Mouse (Mus musculus): ENCODE measurements around the gene Ipmk. TPM values are rescaled to one million over a fixed set of nuclear protein-coding genes. Genes with fewer than 3 reads are reported as not detected.

Ipmk gene
- 21.1 and 22.0 TPM in 2 replicates for polyA plus RNA-seq (2014; fragmentation: Nextera tagmentation; extraction: Ambion mirVana)

DNA sequence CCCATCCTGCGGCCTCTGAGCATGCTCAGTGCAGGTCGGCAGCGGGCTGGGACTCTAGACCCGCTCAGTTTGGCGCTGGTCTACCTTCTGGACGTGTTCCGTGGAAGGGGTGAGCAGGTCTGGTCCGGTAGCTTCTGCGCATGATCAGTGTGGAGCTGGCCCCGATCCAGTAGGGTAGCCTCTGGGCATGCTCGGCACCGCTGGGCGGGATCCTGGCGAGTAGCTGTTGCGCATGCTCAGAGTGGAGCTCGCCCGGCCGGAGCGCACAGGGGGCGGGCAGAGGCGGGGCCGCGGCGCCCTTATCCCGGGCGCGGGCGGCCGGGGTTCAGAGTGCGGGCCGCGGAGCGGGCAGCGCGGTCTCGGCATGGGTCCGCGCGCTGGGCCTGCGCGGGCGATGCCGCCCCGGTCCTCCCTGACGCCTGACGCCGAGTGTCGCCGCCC is at the start of gene Ipmk:
Gene Ipmk (plus strand): TSS at position 255 of the 441 bp plus-strand sequence.
- H3K27me3 ChIP-seq (ENCODE audit: control insufficient read depth, insufficient read depth, low read length), result no peaks in the 10 kb centered on the region
- H3K9ac ChIP-seq (replicated peaks; ENCODE audit: low read length), result peak within 1 kb of the TSS; percentile 84
- WGBS, result under 1% methylated on average over 49 of the region's 49 CpGs
- H3K9me3 ChIP-seq (ENCODE audit: control insufficient read depth, low read length), result no peaks in the 10 kb centered on the region
- peaks cover 23% of the 10 kb centered on the region for H3K4me1 ChIP-seq (ENCODE audit: control insufficient read depth, insufficient read depth, low read length)
- H3K36me3 ChIP-seq (ENCODE audit: control insufficient read depth, insufficient read depth, low read length), result 0 out of 2 replicates have a peak, but pooled peaks cover 3% of the 10 kb centered on the region
- H3K27ac ChIP-seq (replicated peaks; ENCODE audit: low read depth, low read length), result peak within 1 kb of the TSS; percentile 84
- peak within 1 kb of the TSS; percentile 91 for H3K4me2 ChIP-seq (ENCODE audit: low read length)
- peak; percentile 92 for ATAC-seq (ENCODE audit: low FRiP score, low TSS enrichment)
- peak within 1 kb of the TSS; percentile 85 for H3K4me3 ChIP-seq (replicated peaks; ENCODE audit: low read depth, low read length)
- peak; percentile 98 for DNase-seq

DNA sequence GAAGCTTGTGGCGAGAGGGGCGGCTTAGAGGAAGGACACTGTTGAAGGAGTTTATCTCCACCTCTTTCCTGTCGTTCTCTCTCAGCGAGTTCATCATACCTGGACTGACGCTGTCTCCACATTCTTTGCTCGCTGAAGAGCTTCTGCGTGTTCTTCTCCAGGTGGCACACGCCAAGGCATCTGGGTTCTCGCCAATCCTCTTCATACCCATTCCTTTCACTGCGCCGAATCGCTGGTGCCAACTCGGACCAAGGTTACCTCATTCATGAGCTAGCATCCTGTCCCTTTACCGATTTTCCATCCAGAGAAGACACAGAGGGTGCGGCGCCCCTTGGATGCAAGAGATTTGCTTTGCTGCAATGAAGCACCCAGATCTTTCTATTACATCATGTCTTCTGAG is 47.4 kb upstream of the Ipmk start:
- H3K4me2 ChIP-seq (ENCODE audit: low read length), result no peak overlapping the region
- WGBS, result 83% methylated on average over 16 of the region's 16 CpGs
- no peaks in the 10 kb centered on the region for H3K27me3 ChIP-seq (ENCODE audit: control insufficient read depth, insufficient read depth, low read length)
- H3K36me3 ChIP-seq (ENCODE audit: control insufficient read depth, insufficient read depth, low read length), result no peaks in the 10 kb centered on the region
- no peak for DNase-seq
- H3K9me3 ChIP-seq (ENCODE audit: control insufficient read depth, low read length), result no peaks in the 10 kb centered on the region
- H3K9ac ChIP-seq (replicated peaks; ENCODE audit: low read length), result no peak overlapping the region
- ATAC-seq (ENCODE audit: low FRiP score, low TSS enrichment), result no peak
- no peak overlapping the region for H3K4me3 ChIP-seq (replicated peaks; ENCODE audit: low read depth, low read length)
- H3K27ac ChIP-seq (replicated peaks; ENCODE audit: low read depth, low read length), result no peak overlapping the region
- no peaks in the 10 kb centered on the region for H3K4me1 ChIP-seq (ENCODE audit: control insufficient read depth, insufficient read depth, low read length)

DNA sequence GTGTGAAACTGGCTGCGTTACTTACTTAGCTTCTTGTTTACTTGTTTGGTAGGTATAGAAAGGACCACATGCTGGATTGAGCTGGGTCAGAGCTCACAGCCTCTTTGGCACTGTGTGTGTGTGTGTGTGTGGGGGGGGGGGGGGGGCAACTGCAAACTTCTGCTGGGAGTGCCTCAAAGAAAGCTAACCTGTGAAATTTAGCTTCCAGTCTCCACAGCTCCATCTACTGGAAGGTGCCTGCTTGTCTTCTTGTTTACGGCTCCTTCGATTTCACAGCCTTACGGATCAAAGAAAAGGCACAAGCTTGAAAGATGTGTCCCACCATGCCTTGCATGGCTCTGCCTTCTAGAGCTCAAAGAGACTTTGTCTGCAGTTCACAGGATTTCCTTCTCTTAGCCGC is 45.1 kb upstream of the Ipmk start:
- DNase-seq, result peak; percentile 53
- Histone ChIP-seq H3K4me1 (ENCODE audit: control insufficient read depth, insufficient read depth, low read length) (no peaks in the 10 kb centered on the region), H3K27ac (replicated peaks; ENCODE audit: low read depth, low read length) (no peak overlapping the region), H3K9me3 (ENCODE audit: control insufficient read depth, low read length) (no peaks in the 10 kb centered on the region), H3K9ac (replicated peaks; ENCODE audit: low read length) (no peak overlapping the region), H3K27me3 (ENCODE audit: control insufficient read depth, insufficient read depth, low read length) (no peaks in the 10 kb centered on the region), H3K4me3 (replicated peaks; ENCODE audit: low read depth, low read length) (no peak overlapping the region), H3K36me3 (ENCODE audit: control insufficient read depth, insufficient read depth, low read length) (no peaks in the 10 kb centered on the region), H3K4me2 (ENCODE audit: low read length) (no peak overlapping the region)
- no peak for ATAC-seq (ENCODE audit: low FRiP score, low TSS enrichment)
- WGBS, result 28% methylated on average over 5 of the region's 5 CpGs

DNA sequence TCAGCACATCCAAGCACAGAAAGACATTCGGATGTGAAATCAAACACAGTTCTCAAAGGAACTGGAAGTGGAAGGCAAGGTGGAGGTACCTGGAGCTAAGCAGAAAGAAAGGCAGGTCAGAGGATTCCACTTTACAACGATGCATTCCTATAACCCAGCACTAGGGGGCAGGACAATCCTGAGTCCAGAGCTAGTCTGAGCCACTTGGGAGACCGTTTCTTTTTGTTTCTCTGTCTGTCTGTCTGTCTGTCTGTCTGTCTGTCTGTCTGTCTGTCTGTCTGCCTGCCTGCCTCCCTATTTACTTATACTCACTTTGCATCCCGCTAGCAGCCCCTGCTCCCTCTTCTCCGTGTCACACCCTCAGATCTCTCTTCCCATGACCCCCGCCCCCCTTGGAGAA is 41.4 kb upstream of the Ipmk start:
- Histone ChIP-seq H3K27ac (replicated peaks; ENCODE audit: low read depth, low read length) (no peak overlapping the region), H3K9me3 (ENCODE audit: control insufficient read depth, low read length) (no peaks in the 10 kb centered on the region), H3K4me1 (ENCODE audit: control insufficient read depth, insufficient read depth, low read length) (no peaks in the 10 kb centered on the region), H3K4me3 (replicated peaks; ENCODE audit: low read depth, low read length) (no peak overlapping the region), H3K36me3 (ENCODE audit: control insufficient read depth, insufficient read depth, low read length) (no peaks in the 10 kb centered on the region), H3K9ac (replicated peaks; ENCODE audit: low read length) (no peak overlapping the region), H3K27me3 (ENCODE audit: control insufficient read depth, insufficient read depth, low read length) (no peaks in the 10 kb centered on the region), H3K4me2 (ENCODE audit: low read length) (peak overlapping the region; percentile 27)
- ATAC-seq (ENCODE audit: low FRiP score, low TSS enrichment), result no peak
- WGBS, result 26% methylated on average over 6 of the region's 6 CpGs
- DNase-seq, result peak; percentile 74

DNA sequence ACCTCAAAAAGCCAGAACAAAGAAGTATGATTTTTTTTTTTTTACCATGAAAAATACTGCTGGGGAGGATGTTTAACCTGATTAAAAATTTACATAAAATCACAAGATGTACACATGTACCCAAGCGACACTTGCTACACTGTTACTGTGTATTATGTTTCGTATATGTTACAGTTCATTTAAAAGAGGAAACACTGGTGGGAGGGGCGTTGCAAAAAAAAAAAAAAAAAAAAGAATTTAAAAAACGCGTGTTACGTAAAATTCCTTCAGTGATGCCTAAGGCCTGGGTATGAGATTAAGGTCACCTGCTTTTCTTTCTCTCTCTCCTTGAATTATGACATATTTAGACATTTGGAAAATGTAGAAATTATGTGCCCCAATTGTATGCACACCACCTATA is 40.8 kb upstream of the Ipmk start:
- no peak overlapping the region for H3K27ac ChIP-seq (replicated peaks; ENCODE audit: low read depth, low read length)
- no peaks in the 10 kb centered on the region for H3K36me3 ChIP-seq (ENCODE audit: control insufficient read depth, insufficient read depth, low read length)
- WGBS, result 79% methylated on average over 6 of the region's 6 CpGs
- H3K9me3 ChIP-seq (ENCODE audit: control insufficient read depth, low read length), result no peaks in the 10 kb centered on the region
- no peak overlapping the region for H3K9ac ChIP-seq (replicated peaks; ENCODE audit: low read length)
- H3K27me3 ChIP-seq (ENCODE audit: control insufficient read depth, insufficient read depth, low read length), result no peaks in the 10 kb centered on the region
- H3K4me3 ChIP-seq (replicated peaks; ENCODE audit: low read depth, low read length), result no peak overlapping the region
- ATAC-seq (ENCODE audit: low FRiP score, low TSS enrichment), result no peak
- DNase-seq, result no peak
- no peaks in the 10 kb centered on the region for H3K4me1 ChIP-seq (ENCODE audit: control insufficient read depth, insufficient read depth, low read length)
- peak overlapping the region; percentile 27; the same call in 1 of the 2 replicates for H3K4me2 ChIP-seq (ENCODE audit: low read length)

DNA sequence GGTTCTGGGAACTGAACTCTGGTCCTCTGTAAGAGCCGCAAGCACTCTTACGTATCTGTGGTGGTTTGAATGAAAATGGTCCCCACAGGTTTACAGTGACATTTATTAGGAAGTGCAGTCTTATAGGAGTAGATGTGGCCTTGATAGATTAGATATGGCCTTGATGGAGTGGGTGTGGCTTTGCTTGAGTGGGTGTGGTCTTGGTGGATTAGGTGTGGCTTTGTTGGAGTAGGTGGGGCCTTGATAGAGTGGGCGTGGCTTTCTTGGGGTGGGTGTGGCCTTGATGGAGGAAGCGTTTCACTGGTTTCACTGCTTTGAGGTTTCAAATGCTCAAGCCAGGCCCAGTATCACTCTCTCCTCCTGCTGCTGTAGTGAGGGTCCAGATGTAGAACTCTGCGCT is 39.4 kb upstream of the Ipmk start:
- H3K4me2 ChIP-seq (ENCODE audit: low read length), result no peak overlapping the region
- 94% methylated on average over 5 of the region's 5 CpGs for WGBS
- no peaks in the 10 kb centered on the region for H3K4me1 ChIP-seq (ENCODE audit: control insufficient read depth, insufficient read depth, low read length)
- no peaks in the 10 kb centered on the region for H3K36me3 ChIP-seq (ENCODE audit: control insufficient read depth, insufficient read depth, low read length)
- no peak overlapping the region for H3K9ac ChIP-seq (replicated peaks; ENCODE audit: low read length)
- H3K27me3 ChIP-seq (ENCODE audit: control insufficient read depth, insufficient read depth, low read length), result no peaks in the 10 kb centered on the region
- no peak overlapping the region for H3K4me3 ChIP-seq (replicated peaks; ENCODE audit: low read depth, low read length)
- no peak overlapping the region for H3K27ac ChIP-seq (replicated peaks; ENCODE audit: low read depth, low read length)
- ATAC-seq (ENCODE audit: low FRiP score, low TSS enrichment), result no peak
- H3K9me3 ChIP-seq (ENCODE audit: control insufficient read depth, low read length), result no peaks in the 10 kb centered on the region
- DNase-seq, result no peak

DNA sequence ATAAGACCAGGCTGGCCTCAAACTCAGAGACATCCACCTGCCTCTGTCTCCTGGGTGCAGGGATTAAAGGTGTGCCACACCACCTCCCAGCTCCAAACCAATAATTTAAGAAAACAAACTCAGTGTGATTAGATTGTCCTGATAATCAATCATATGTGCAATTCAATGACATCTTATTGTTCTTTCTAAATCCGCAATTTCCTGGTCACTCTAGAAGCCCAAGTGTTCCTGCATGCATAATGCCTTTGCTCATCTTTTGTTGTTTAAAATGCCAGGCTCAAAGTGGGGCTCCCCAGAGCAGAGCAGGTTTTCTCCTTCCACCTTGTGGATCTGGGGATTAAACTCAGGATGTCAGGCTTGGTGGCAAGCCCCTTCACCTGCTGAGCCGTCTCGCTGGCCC is 37.3 kb upstream of the Ipmk start:
- Histone ChIP-seq H3K9me3 (ENCODE audit: control insufficient read depth, low read length) (no peaks in the 10 kb centered on the region), H3K36me3 (ENCODE audit: control insufficient read depth, insufficient read depth, low read length) (no peaks in the 10 kb centered on the region), H3K4me3 (replicated peaks; ENCODE audit: low read depth, low read length) (no peak overlapping the region), H3K27me3 (ENCODE audit: control insufficient read depth, insufficient read depth, low read length) (no peaks in the 10 kb centered on the region), H3K4me1 (ENCODE audit: control insufficient read depth, insufficient read depth, low read length) (no peaks in the 10 kb centered on the region), H3K27ac (replicated peaks; ENCODE audit: low read depth, low read length) (no peak overlapping the region), H3K4me2 (ENCODE audit: low read length) (no peak overlapping the region), H3K9ac (replicated peaks; ENCODE audit: low read length) (no peak overlapping the region)
- WGBS, result 30% methylated on average over 3 of the region's 3 CpGs
- DNase-seq, result no peak
- no peak for ATAC-seq (ENCODE audit: low FRiP score, low TSS enrichment)

DNA sequence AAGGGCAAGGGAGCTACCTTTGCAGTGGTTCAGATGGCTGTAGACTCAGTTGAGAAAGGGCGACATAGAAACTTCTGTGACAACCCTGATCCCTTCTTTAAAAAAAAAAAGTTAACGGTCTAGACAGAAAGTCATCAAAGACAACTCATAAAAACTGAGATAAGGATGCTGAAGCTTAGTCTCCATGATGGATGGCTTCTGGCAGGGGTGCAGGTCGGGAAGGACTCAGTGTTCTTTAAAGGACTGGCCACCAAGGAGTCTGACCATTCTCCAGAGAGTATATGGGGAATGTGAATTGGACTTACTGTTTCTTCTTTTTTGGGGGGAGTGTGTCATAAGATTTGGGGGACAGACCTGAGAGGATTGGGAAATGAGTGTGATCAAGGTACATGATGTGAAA is 33.0 kb upstream of the Ipmk start:
- DNase-seq (no peak), ATAC-seq (ENCODE audit: low FRiP score, low TSS enrichment) (no peak)
- 87% methylated on average over 3 of the region's 3 CpGs for WGBS
- H3K4me1 ChIP-seq (ENCODE audit: control insufficient read depth, insufficient read depth, low read length), result no peaks in the 10 kb centered on the region
- H3K27me3 ChIP-seq (ENCODE audit: control insufficient read depth, insufficient read depth, low read length), result no peaks in the 10 kb centered on the region
- H3K4me2 ChIP-seq (ENCODE audit: low read length), result no peak overlapping the region
- H3K27ac ChIP-seq (replicated peaks; ENCODE audit: low read depth, low read length), result no peak overlapping the region
- no peaks in the 10 kb centered on the region for H3K36me3 ChIP-seq (ENCODE audit: control insufficient read depth, insufficient read depth, low read length)
- H3K9ac ChIP-seq (replicated peaks; ENCODE audit: low read length), result no peak overlapping the region
- no peaks in the 10 kb centered on the region for H3K9me3 ChIP-seq (ENCODE audit: control insufficient read depth, low read length)
- H3K4me3 ChIP-seq (replicated peaks; ENCODE audit: low read depth, low read length), result no peak overlapping the region

DNA sequence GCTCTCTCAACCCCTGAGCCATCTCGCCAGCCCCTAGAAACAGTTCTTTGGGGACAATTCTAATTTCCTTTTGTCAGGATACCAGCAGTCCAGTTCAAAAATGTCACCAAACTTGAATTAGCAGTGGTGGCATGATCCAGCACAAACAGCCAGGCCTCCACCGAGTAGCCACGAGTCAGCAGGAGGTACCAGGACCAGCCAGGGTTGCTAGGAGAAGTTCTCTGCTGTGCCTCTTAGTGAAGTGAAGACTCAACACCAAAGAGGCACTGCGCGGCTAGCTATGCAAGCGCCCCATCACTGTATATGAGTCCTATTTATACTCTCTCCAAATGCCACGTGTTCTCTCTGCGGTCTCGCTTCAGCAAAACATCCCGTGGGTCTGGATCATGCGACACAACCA is 31.5 kb upstream of the Ipmk start:
- DNase-seq, result no peak
- Histone ChIP-seq H3K9ac (replicated peaks; ENCODE audit: low read length) (no peak overlapping the region), H3K9me3 (ENCODE audit: control insufficient read depth, low read length) (no peaks in the 10 kb centered on the region), H3K27ac (replicated peaks; ENCODE audit: low read depth, low read length) (no peak overlapping the region), H3K4me3 (replicated peaks; ENCODE audit: low read depth, low read length) (no peak overlapping the region), H3K27me3 (ENCODE audit: control insufficient read depth, insufficient read depth, low read length) (no peaks in the 10 kb centered on the region), H3K4me1 (ENCODE audit: control insufficient read depth, insufficient read depth, low read length) (no peaks in the 10 kb centered on the region), H3K36me3 (ENCODE audit: control insufficient read depth, insufficient read depth, low read length) (no peaks in the 10 kb centered on the region), H3K4me2 (ENCODE audit: low read length) (no peak overlapping the region)
- ATAC-seq (ENCODE audit: low FRiP score, low TSS enrichment), result no peak
- WGBS, result 80% methylated on average over 11 of the region's 11 CpGs
